Mouse (Mus musculus): ENCODE data around the gene 2700081O15Rik.
"Not testable (repeated sequence)": the region's sequence is repeated elsewhere in the genome, so short reads cannot be mapped to it uniquely, and the experiment has no call there.

Gene 2700081O15Rik

DNA sequence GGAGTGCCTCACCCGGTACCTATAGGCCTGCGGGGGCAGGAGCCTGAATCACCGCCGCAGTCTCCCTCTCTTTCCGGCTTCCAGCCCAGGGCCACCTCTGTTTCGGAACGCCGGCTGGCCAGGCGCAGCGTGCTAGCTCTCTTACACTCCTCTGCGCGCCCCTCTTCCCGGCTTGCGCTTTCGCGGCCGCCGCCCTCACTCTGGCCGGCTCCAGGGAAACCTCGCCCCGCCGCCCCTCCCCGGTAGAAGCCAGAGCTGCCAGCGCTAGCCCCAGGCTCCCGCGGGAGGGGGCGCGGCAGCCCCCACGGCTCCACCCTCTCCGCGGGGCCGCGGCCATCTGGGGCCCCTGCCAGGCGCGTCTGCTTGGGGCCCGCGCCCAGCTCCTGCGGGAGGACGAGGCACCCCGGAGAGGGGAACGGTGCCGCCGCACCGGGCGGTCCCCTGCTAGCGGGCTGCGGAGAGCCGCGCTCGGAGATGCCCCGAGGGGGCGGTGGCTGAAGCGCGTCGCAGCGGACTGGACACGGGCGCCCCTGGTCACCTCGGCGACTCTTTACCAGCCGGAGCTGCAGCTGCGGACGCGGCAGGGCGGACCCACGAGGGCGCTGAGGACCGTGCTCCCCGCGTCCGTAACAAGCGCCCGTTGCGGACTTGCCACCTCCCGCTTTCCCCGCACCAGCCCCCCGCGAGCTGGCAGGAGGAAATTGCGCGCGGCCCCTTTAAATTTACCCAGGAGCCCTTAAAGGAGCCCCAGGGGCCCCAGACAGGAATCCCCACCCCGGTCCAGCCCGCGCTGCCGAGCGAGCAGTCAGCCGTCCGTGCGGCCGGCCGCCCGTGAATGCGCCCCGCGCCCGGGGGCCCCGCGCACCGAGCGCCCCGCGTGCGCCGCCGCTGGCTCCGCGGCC lies at the start of gene 2700081O15Rik:
2700081O15Rik (plus strand) TSS at position 792 of the 902 bp plus-strand sequence.
- peak; percentile 84 to 89 for DNase-seq

DNA sequence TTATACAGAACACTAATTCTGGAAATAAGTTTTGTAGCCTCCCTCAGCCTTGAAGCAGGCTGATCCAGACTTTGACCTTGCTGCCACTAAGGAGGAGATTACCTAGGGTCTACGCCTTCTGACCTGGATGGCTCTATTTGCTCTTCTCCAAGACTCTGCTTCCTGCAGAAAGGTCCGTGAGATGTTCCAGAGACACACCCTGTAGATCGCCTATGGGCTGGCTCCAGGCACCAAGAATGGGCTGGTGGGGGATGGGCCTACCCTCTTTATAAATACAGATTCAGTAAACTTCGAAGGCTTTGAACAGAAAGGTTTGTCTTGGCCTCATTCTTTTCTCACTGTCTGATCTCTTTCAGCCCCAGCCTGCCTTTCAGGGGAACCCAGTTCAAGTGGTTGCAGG lies 48.0 kb upstream of the 2700081O15Rik start:
- not testable (repeated sequence) for DNase-seq

DNA sequence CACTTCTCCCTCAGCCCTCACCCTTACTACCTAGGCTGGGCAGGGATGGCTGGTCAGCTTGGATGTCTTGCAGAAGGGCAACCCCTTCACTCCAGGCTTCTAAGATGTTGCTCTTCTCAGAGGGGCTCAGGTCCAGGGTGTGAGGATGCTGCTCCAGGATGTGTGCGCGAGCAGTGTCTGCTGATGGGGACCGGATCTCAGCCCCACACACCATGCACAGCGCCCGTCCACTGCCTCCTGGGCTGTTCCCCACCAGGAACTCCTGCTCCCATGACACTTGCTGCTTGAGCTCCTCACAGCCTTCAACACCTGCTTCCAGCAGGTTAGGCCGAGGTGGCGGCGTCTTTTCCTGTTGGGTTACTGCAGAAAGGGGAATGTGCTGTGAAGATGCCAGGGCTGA lies 42.9 kb upstream of the 2700081O15Rik start:
- DNase-seq, result no peak

DNA sequence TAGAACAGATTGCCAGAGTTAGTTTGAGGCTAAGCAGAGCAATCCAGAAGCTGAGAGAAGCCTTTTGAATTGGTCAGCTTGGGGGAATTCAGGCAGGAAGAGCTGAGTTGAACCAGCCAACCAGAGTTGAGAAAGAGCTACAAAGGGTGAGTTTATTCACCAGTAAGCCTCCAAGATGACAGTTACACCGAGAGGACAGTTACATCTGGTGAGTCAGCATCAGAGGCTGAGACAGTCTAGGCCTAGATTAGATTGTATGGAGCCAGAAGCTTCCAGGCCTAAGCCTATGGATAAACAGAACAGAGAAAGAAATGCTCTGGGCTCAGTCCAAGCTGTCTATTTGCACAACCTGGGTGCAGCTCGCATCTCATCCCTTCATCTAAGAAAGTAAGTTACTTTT lies 39.8 kb upstream of the 2700081O15Rik start:
- DNase-seq, result no peak

DNA sequence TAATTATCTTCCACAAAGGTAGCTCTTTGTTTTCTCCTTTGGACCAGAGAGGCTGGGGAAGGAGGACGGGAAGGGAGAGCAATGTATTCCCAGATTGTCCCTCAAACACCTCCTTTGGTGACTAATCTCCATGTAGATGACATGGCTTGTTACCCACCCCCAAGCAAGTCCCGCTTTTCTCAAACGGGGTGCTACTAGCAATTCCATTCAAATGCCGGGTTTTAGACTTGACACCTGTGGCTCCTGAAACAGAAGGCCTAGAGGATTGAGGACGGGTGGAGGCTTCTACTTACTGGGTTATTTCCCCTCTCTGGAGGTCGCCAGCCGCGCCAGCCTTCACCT lies 35.5 kb upstream of the 2700081O15Rik start:
- no peak for DNase-seq

- peak; percentile 87 to 92 for DNase-seq
These were observed 35.0 kb upstream of the 2700081O15Rik start for GRCm38 (mm10) chr19:7382248-7382902.

- peak; percentile 100 for DNase-seq
These were observed 34.2 kb upstream of the 2700081O15Rik start, which contains the start of gene Spindoc for GRCm38 (mm10) chr19:7382903-7383865. Gene Spindoc, minus strand, starts transcription at chr19:7382994.

- DNase-seq, result no peak
These were observed 31.4 kb upstream of the 2700081O15Rik start for GRCm38 (mm10) chr19:7386042-7386441.

GRCm38 (mm10) chr19:7388488-7388887 lies 28.9 kb upstream of the 2700081O15Rik start:
- no peak for DNase-seq

- DNase-seq, result peak; percentile 53 to 69
These were observed 20.3 kb upstream of the 2700081O15Rik start for GRCm38 (mm10) chr19:7396867-7397826.

DNA sequence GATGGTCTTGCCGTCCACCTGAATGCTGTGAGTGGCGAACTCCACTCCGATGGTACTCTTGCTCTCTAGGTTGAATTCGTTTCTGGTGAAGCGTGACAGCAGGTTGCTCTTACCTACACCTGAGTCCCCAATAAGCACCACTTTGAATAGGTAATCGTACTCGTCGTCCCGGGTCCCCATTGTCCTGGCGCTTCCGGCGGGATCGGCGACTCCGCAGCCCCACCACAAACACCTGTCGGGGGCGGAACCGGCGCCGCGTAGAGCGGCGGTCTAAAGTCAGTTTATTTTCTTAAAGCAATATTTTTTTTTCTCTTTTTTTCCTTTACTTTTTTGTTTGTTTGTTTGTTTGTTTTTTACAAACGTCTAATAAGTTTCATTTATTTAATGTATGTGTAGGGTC lies 18.5 kb upstream of the 2700081O15Rik start:
- not testable (repeated sequence) for DNase-seq

DNA sequence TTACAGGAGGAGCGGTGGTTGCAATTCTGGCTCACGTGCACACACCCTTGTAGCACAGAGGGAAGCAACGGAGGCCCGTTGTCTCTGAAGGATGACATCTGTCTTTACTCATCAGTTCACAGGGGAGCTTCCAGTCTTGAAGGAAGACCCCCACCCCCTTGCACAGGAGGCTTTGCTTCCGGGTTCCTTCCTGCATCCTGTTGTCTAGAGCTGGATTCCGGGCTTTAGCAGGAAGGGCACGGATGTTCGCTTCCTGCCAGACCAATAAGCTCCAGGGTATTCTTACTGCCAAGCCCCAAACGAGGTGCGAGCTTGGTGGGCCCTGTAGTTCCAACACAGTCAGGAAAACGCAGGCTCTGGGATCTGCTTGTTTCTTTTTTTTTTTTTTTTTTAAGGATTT lies 16.8 kb upstream of the 2700081O15Rik start:
- DNase-seq, result peak; percentile 27 to 53

- DNase-seq, result no peak
These were observed 12.7 kb upstream of the 2700081O15Rik start for GRCm38 (mm10) chr19:7404623-7405229.

- no peak for DNase-seq
These were observed 5.1 kb upstream of the 2700081O15Rik start for GRCm38 (mm10) chr19:7412361-7412760.

DNA sequence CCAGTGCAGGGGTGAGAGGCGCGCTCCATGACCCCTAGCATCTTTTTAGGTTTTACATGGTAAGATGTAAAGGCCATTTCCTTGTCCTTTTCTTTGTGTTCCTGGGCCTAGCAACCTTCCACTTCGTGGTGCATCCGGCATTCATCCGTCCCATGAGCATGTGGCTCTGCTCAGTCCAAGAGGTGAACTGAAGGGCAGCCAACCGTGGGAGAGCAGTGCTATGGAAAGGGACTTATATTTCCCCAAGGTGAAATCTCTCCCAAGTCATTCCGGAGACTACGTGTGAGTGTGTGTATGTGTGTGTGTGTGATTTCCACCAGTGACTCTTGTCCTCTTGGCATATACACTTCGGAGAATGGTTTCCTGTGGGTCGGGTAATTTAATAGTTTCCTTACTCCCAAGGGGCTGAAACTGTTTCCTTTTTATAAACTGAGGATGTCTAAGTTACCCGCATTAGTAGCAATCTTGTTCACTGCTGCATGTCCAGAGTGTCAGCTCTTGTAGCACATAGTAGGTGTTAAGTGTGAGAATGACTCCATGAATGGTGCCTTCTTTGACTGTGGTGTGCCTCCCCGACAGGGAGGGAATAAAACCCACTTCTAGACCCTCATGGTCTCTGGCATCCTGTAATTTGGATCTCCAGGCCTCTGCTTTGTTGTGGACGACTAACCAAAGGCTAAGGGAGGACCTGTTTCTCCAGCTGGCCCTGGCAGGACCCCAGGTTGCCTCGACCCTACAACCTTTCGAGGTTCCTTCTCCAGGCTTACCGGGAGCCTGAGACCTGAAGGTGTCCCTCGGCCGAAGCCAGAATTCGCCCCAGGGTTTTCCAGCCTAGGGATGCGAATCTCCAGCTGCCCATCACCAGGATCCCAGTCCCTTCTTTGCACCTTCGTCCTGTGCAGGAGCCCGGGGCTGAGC lies 1.2 kb upstream of the 2700081O15Rik start:
- peak; percentile 54 to 68 for DNase-seq

DNA sequence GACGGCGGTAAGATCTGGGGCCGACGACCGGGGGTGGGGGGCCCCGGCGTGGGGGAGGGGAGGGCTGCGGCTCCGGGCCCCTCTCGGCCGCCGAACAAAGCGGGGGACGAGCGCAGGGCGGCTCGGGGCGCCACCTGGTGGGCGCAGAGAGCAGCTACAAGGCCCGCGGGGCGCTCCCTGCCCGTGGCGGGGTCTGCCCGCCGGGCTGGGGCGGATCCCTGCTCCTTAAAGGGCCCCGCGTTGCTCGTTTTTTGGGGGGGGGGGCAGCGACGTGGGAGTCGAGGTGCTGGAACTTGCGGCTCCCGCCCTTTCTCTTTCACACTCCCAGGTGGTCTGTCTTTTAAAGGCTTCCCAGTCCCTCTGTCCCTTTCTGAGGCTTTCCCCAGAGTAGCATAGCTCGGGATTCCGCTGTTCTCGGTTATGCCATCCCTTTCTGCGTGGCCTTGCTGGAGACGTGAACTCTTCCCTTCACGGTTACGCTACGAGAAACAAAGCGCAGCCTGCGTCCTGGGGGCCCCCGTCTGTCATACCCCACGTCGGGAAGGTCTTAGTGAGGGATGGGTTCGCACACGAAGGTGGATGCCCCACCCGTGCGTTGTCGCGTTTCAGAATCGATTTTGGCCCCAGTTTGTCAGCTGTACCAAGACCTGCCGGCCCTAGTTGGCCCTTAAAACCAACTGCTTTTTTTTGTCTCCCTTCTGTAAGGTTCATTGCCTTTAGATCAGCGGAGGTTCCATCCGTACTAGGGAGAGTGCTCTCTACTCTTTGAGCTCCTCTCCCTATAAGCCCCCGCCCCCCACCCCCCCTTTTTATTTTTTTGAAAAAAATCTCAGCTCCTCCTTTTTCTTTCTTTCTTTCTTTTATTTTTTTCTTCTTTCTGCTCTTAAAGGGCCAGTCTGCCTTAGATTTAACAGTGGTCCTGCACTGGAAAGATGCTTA lies 755 bp downstream of the 2700081O15Rik start:
- DNase-seq, result peak; percentile 87 to 92

DNA sequence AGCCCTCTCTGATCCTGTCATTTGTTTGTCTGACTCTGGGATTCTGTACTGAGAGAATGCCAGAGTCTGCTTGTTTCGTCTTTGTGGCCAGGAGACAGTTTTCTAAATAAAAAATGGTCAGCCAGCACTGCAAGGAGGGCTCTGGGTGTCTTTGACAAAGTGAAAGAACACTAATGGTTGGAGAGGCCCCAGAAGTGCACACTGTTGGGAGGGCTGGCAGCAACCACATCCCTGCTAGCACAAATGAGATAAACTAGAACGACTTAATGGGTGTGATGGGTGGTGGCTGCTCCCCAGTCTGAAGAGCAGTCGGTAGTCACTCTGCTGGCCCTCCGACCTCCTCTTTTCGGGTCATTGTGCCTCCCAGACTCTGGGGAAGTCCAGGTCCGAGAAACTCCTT lies 1.7 kb downstream of the 2700081O15Rik start:
- no peak for DNase-seq

- DNase-seq, result no peak
These were observed 2.7 kb downstream of the 2700081O15Rik start for GRCm38 (mm10) chr19:7420108-7420507.
